Mouse (Mus musculus): ENCODE data around the gene Cpt2. TPM values are rescaled to one million over a fixed set of nuclear protein-coding genes. Genes with fewer than 3 reads are reported as not detected.

Gene Cpt2
- total and polyA plus RNA-seq, 3 experiments, result 10.8 to 14.1 (median 13.5) TPM

- H3K9ac ChIP-seq (ENCODE audit: insufficient read depth, low read depth), result no peak overlapping the region
- DNase-seq (ENCODE audit: extremely low read depth), result no peak
- no peaks in the 10 kb centered on the region for H3K79me2 ChIP-seq (replicated peaks; ENCODE audit: control insufficient read depth, extremely low read depth, insufficient read depth, poor library complexity, severe bottlenecking)
- H3K4me1 ChIP-seq (ENCODE audit: control insufficient read depth in 1 of 2, insufficient read depth in 2 of 2), result peaks cover 9 to 39% of the 10 kb centered on the region in 2 experiments
- in situ Hi-C loops (cut with MboI; ENCODE audit: low pct_ligation_motif_present, low pct_unique_long_range_greater_than_20kb, low sequenced_read_pairs) (no loop called here), dilution Hi-C loops (cut with MboI; ENCODE audit: extremely low pct_ligation_motif_present, extremely low pct_unique_long_range_greater_than_20kb, low sequenced_read_pairs) (no loop called here)
- H3K36me3 ChIP-seq (replicated peaks in 1 of 2; ENCODE audit: control insufficient read depth in 1 of 2, insufficient read depth in 1 of 2, low read length in 1 of 2), result no peaks in the 10 kb centered on the region
- no peaks in the 10 kb centered on the region for H3K9me3 ChIP-seq (replicated peaks; ENCODE audit: low read length)
- no peak overlapping the region for H3K4me2 ChIP-seq (ENCODE audit: insufficient read depth, low read depth, poor library complexity, severe bottlenecking)
- no peak overlapping the region for H3K27ac ChIP-seq (ENCODE audit: insufficient read depth, low read depth)
- H3K27me3 ChIP-seq (replicated peaks), result no peaks in the 10 kb centered on the region
- H3K4me3 ChIP-seq (replicated peaks in 1 of 3; ENCODE audit: low read depth in 2 of 3, low read length in 2 of 3, poor library complexity in 1 of 3), result no peak overlapping the region
- TF ChIP-seq E2F4 (IDR thresholded peaks at IDR 0.05; ENCODE audit: insufficient replicate concordance, low read depth, low read length), result no peak
- no peak for TF ChIP-seq SMC3 (IDR thresholded peaks at IDR 0.05; ENCODE audit: low read depth, low read length)
- TF ChIP-seq PAX5 (IDR thresholded peaks at IDR 0.05; ENCODE audit: low read length), result no peak
- TF ChIP-seq JUND (conservative IDR thresholded peaks at IDR 0.05; ENCODE audit: low read depth, low read length), result no peak
- no peak for TF ChIP-seq JUN (IDR thresholded peaks at IDR 0.05; ENCODE audit: insufficient read depth, low read depth, low read length)
- no peak for TF ChIP-seq ZNF384 (IDR thresholded peaks at IDR 0.05; ENCODE audit: low read depth, low read length)
- TF ChIP-seq RCOR1 (conservative IDR thresholded peaks at IDR 0.05; ENCODE audit: low read depth, low read length), result no peak
Observed at GRCm38 (mm10) chr4:107938124-107938523, 14.7 kb upstream of the Cpt2 start.

- no peak for TF ChIP-seq POLR2A (IDR thresholded peaks at IDR 0.05; ENCODE audit: low read depth, low read length)
- TF ChIP-seq SMC3 (IDR thresholded peaks at IDR 0.05; ENCODE audit: low read depth, low read length), result peak; percentile 58
- peak; percentile 56 for TF ChIP-seq RAD21 (IDR thresholded peaks at IDR 0.05; ENCODE audit: low read depth, low read length)
- no peak for TF ChIP-seq CHD1 (IDR thresholded peaks at IDR 0.05; ENCODE audit: low read depth, low read length)
- TF ChIP-seq RCOR1 (conservative IDR thresholded peaks at IDR 0.05; ENCODE audit: low read depth, low read length), result no peak
- TF ChIP-seq JUN (IDR thresholded peaks at IDR 0.05; ENCODE audit: insufficient read depth, low read depth, low read length), result no peak
- TF ChIP-seq BHLHE40 (IDR thresholded peaks at IDR 0.05; ENCODE audit: low read depth, low read length), result no peak
- TF ChIP-seq CTCF (conservative IDR thresholded peaks at IDR 0.05 in 1 of 2, IDR thresholded peaks at IDR 0.05 in 1 of 2; ENCODE audit: low read depth in 2 of 2, low read length in 2 of 2), result peak in 1 of 2 experiments; percentile 71; a peak in 3 of 4 replicates
- no peak for TF ChIP-seq SIN3A (IDR thresholded peaks at IDR 0.05; ENCODE audit: low read length)
- DNase-seq (ENCODE audit: extremely low read depth), result peak; percentile 41
- in situ Hi-C loops (cut with MboI; ENCODE audit: low pct_ligation_motif_present, low pct_unique_long_range_greater_than_20kb, low sequenced_read_pairs), result no loop called here
Observed at GRCm38 (mm10) chr4:107937338-107937737, 13.9 kb upstream of the Cpt2 start.

GRCm38 (mm10) chr4:107935254-107935653, 11.8 kb upstream of the Cpt2 start:
- dilution Hi-C loops (cut with MboI; ENCODE audit: extremely low pct_ligation_motif_present, extremely low pct_unique_long_range_greater_than_20kb, low sequenced_read_pairs), result no loop called here
- Histone ChIP-seq H3K9me3 (replicated peaks; ENCODE audit: low read length) (no peaks in the 10 kb centered on the region), H3K4me2 (ENCODE audit: insufficient read depth, low read depth, poor library complexity, severe bottlenecking) (no peak overlapping the region), H3K9ac (ENCODE audit: insufficient read depth, low read depth) (no peak overlapping the region), H3K36me3 (replicated peaks in 1 of 2; ENCODE audit: control insufficient read depth in 1 of 2, insufficient read depth in 1 of 2, low read length in 1 of 2) (no peaks in the 10 kb centered on the region), H3K4me3 (replicated peaks in 1 of 3; ENCODE audit: low read depth in 2 of 3, low read length in 2 of 3, poor library complexity in 1 of 3) (no peak overlapping the region), H3K4me1 (ENCODE audit: control insufficient read depth in 1 of 2, insufficient read depth in 2 of 2) (peaks cover 9 to 35% of the 10 kb centered on the region in 2 experiments), H3K27me3 (replicated peaks) (no peaks in the 10 kb centered on the region), H3K27ac (ENCODE audit: insufficient read depth, low read depth) (no peak overlapping the region), H3K79me2 (replicated peaks; ENCODE audit: control insufficient read depth, extremely low read depth, insufficient read depth, poor library complexity, severe bottlenecking) (no peaks in the 10 kb centered on the region)
- peak; percentile 57 for DNase-seq (ENCODE audit: extremely low read depth)
- in situ Hi-C loops (cut with MboI; ENCODE audit: low pct_ligation_motif_present, low pct_unique_long_range_greater_than_20kb, low sequenced_read_pairs), result no loop called here
- TF ChIP-seq IRF4 (IDR thresholded peaks at IDR 0.05; ENCODE audit: low read depth, low read length) (no peak), EP300 (IDR thresholded peaks at IDR 0.05; ENCODE audit: low read length) (0 out of 2 replicates have a peak, but pooled peaks have one; percentile 26)

More at GRCm38 (mm10) chr4:107937338-107937737, 13.9 kb upstream of the Cpt2 start:
- Histone ChIP-seq H3K4me2 (ENCODE audit: insufficient read depth, low read depth, poor library complexity, severe bottlenecking) (no peak overlapping the region), H3K79me2 (replicated peaks; ENCODE audit: control insufficient read depth, extremely low read depth, insufficient read depth, poor library complexity, severe bottlenecking) (no peaks in the 10 kb centered on the region), H3K4me1 (ENCODE audit: control insufficient read depth in 1 of 2, insufficient read depth in 2 of 2) (peaks cover 9 to 39% of the 10 kb centered on the region in 2 experiments), H3K9ac (ENCODE audit: insufficient read depth, low read depth) (no peak overlapping the region), H3K9me3 (replicated peaks; ENCODE audit: low read length) (no peaks in the 10 kb centered on the region), H3K27me3 (replicated peaks) (no peaks in the 10 kb centered on the region), H3K4me3 (replicated peaks in 1 of 3; ENCODE audit: low read depth in 2 of 3, low read length in 2 of 3, poor library complexity in 1 of 3) (no peak overlapping the region), H3K36me3 (replicated peaks in 1 of 2; ENCODE audit: control insufficient read depth in 1 of 2, insufficient read depth in 1 of 2, low read length in 1 of 2) (no peaks in the 10 kb centered on the region), H3K27ac (ENCODE audit: insufficient read depth, low read depth) (no peak overlapping the region)
- dilution Hi-C loops (cut with MboI; ENCODE audit: extremely low pct_ligation_motif_present, extremely low pct_unique_long_range_greater_than_20kb, low sequenced_read_pairs), result no loop called here

Measured in CH12.LX (cell line).